Mouse (Mus musculus) cerebellum, postnatal 25 days (tissue): Measurements from ENCODE around the gene Sbf2.
A peak's percentile ranks its signal among the peaks of the same experiment; 100 is the strongest.
"Not testable (repeated sequence)": the region's sequence is repeated elsewhere in the genome, so short reads cannot be mapped to it uniquely, and the experiment has no call there.

Experiments used
- DNase-seq, 2 experiments: peaks; one replicate each; pipeline ENCODE4 v3.0.0; 2021; ENCODE audit warnings: mixed read lengths in 2 of 2

The Sbf2 gene

DNA sequence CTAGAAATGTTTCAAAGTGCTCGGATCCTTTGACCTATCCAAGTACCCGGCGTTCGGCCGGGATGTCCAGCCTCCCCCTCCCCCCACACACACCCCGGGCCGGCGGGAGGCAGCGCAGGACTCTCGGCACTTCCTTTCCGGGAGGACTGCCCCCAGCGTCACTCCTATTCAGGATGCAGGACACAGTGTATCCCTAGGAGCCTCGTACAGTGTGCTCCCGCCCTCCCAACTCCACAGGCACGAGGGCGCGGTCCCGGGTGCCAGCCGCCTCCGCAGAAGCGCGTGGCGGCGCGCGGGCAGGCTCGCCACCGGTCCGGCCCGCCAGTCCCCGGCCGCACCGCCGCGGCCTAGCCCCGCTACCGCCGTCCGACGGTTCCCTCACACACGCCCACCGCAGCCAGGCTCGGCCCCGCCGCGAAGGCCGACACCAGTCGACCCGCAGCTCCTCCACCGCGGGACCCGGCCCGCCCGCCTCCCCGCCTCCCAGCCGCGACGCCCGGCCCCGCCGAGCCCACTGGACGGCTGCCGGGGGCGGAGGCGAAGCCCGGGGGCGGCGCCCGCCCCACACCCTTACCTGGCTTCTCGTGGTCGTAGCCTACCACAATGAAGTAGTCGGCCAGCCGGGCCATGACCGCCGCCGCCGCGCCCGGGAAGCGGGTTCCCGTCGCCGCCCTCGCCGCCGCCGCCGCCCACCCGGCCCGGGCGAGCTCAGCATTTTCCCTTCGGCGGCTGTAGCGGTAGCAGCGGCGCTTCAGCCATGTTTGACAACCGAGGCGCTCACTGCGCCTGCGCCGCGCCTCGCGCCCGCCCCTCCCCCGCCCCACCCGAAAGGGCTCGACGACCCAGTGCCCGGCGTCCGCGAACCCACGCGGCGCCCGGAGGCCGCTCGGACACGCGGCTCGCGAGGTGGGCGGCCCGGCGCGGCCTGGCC, at the start of gene Sbf2:
Sbf2 (minus strand) TSS at position 790 of the 931 bp plus-strand sequence.
- DNase-seq: peak; percentile 86 to 87

DNA sequence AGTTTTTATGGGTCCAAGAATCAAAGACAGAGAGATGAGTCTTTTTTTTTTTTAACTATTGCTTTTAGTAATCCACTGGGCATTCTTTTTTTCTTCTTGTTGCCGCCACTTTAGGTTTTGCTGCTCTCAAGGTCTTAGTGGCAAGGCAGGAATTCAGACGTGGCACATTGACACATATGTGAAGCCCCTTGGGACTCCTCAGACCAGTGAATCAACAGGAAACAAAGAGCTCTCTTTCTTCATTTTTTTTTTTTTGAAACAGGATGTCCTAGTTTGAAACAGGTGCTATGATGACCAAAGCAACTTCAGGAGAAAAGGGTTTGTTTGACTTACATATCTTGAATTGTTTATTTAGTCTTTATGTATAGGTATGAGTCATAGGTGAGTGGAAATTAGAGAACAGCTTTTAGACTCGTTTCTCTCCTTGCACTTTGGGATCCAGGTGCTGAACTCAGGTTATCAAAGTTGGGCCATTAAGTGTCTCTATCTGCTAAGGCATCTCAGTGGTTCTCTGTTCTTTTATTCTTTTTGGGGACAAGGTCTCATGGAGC, 43.7 kb upstream of the Sbf2 start:
- DNase-seq: no peak

DNA sequence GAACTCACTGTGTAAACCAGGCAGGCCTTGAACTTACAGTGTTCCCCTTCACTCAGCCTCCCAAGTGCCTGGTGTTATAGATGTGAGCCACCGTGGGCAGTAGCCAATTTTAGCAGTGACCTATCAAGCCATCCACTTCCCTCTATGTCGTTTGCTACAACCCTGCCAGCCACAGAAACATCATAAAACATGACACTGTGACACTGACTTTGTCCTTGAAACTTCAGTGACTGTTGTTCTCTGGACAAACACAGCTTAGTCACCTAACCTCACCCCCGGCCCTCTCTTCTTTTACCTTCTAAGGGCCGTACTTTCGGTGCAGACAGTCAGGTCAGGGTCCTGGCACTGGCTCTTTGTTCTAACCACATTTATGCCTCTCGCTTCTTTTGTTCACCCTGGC, 41.2 kb upstream of the Sbf2 start:
- DNase-seq: no peak

DNA sequence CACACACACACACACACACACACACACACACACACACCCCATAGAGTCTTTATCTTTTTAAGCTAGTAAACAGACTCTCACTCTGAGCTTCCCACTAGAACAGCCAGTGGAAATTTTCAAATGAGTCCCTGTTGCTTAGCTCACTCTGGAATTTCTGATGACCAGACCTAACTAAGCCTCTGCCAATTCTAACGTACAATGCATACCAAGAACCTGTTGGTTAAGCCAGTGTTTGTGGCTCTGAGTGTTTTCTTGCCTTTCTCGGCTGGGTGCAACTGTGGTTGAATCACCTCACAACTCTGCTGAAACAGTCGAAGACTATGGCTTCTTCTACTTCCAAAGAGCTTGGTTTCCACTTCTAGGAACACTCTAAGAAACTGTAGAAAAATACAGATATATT, 40.5 kb upstream of the Sbf2 start:
- no peak for DNase-seq

DNA sequence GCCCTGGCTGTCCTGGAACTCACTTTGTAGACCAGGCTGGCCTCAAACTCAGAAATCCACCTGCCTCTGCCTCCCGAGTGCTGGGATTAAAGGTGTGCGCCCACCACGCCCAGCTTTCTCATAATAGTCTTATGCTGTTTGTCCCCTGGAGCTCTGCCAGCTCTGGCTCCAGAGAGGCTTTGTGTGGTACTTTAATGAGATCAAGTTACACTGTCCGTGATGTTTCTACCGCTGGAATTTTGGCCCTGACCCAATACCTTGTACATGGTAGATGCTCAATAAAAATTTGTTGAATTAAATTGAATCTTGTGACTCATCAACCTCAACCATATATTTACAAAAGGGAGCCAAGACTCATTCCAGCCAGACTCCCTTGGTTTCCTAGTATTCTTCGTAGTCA, 36.4 kb upstream of the Sbf2 start:
- peak in 1 of 2 experiments; percentile 10 for DNase-seq

DNA sequence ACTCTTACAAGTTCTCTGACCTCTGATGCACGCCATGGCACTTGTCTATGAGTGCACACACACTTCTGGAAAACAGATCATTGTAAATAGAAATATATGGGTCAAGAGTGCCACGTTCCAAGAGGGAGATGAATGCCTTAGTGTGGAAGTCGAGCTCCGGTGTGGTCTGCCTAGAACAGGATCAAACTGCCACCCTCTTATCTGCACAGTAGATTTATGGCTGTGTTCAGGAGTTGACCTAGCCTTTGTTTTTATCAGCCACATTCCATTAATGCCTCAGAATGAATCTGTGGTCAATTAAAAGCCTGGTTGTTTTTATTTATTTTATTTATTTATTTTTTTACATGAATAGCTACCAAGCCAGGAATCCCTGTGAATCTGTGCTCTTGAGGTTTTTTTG, 35.8 kb upstream of the Sbf2 start:
- DNase-seq: no peak

DNA sequence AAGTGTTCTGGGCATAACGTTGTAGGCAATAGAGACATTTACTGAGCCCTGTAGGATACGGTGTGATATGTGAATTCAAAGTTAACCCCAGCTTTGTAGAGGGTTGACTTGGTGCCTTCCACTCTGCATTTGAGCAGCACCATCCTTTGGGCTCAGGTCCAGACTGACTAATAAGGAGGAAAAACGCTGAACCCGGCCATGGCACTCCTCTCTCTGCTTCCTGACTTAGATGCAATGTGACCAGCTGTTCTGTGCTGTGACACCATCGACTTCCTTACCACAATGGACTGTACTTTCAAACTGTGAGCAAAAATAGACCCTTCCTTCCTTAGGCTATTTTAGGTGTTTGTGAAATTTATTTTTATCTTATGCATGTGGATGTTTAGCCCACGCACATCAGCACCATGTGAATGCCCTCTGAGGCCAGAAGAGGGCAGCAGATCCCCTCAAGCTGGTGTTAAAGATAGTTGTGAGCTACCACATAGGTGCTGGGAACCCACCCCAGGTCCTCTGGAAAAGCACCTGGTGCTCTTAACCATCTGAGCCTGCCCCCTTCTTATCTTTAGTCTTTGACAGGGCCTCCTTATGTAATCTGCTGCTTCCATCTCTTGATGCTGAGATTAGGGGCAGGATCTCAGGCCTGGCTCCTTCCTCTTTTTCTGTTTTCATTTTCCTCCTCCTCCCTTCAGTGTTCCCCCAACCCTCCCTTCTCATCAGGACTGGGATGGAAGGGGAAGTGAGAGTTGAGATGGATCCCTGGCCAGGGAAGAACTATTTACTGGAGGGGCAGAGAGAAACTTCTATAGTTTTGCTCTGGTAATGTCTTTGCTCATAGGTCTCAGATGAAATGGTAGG, 34.6 kb upstream of the Sbf2 start:
- no peak for DNase-seq

DNA sequence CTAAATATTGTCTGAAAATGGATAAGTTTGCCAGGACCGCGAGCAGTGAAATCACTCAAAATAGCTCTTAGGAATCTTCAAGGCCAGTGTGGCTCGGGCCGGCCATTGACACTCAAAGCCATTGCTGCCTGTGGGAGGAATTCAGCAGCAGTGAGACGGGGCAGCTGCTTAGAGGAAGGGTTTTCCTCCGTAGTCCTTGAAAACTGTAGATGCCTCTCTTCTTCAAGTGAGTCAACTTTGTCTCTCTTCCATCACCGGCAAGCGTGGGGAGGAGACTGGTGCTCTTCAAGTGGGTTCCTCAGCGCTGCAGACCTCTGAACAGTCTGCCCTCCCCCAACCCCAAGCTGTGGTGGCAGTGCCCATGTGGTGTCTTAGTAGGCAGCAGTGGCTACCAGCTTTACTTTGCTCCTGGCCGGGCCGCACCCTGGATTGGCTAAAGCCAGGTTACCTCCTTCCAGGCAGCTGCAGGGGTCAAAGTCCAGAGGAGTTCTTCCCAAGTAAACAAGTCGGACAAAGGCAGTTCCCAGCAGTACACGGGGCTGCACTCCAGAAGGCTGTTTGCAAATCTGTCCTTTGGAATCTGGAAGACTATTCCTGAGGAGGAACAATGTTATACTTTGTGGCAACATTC, 33.8 kb upstream of the Sbf2 start:
- DNase-seq: no peak

DNA sequence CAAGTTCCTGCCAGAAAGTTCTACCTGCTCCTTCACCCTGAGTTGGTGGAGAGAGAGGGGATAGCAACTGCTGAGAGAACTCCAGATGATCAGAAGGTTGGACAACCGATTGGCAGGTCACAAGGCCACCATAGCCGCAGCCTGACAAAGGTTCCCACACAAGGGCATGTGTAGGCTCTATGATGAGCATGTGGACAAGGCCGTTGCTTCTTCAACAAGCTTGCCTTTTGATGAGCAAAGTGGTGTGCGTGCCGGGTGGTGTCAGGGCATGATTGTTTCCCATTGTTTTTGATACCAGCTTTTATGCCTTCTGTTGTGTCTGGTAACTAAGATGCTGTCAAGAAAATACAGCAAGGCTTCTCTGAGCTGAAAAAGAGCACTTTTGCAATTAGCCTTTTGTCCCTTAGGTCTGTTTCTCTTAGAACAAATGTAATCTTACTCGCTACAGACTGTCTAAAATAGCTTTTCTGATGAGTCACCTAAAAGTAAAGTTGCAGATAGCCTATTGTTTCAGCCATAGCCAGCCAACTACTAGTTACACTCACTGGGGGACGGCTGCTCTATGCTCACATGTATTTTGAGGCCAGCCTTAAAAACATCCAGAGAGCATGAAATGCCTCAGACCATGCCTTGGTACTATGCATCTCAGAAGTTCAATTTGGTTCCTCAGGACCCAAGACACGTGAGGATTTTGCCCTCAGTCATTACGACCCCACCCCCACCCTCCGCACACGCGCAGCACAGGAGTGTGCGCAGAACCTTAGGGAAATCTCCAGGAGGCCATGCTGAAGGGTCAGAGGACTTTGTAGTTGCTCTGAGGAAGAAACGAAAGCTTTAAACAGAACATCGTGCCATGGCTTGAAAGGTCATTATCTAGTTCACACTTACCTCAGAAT, 33.1 kb upstream of the Sbf2 start:
- no peak for DNase-seq

DNA sequence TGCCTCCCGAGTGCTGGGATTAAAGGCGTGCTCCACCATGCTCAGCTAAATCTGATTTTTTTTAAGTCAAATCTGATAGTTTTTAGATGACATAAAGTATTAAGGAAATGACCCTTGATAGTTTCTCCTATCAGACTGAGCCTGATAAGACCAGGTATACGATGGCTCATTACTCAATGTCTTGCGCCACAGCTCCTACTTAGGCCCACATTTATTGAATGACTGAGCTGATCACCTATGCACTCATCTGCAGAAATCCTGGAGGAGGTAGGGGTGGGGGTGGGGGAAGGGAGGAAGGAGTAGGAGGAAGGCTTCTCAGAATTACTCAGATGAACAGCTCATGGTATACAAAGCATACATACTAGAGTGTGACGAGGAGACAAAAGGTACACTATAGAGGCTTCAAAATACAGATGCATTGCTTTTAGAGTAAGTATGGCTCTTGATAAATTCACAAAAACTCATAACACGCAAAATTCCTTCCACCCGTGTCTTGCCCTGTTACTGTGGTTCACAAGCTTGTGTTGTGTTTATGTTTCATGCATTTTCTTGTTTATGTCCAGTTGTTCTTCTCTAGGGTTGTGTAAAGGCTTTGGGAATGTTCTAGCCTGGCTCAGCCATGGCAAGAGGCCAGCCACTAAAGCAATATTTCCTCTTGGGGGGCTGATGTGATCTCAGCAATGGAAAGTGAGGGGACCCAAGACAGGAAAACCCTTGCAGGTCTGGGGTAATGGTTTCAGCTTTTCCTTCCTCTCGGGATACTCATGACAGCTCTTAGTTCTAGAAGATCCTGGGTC, 32.1 kb upstream of the Sbf2 start:
- no peak for DNase-seq

DNA sequence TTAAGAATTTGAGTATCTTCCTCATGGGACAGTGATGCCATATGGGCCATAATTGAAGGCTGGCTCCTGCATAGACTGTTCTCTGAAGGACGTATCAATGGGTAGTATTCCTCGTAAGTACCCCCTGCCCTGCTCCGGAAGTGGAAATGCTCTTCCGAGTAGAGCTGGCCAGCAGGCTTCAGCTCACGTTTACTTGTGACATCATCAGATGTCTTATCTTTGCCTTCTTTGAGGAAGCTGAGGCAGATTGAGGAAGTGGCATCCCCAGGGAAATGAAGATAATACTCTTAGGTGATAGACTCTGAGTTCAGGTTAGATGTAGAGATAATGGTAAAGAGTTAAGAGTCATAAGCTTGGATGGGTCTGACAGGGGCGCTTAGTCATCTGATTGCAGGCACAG, 31.1 kb upstream of the Sbf2 start:
- DNase-seq: no peak

DNA sequence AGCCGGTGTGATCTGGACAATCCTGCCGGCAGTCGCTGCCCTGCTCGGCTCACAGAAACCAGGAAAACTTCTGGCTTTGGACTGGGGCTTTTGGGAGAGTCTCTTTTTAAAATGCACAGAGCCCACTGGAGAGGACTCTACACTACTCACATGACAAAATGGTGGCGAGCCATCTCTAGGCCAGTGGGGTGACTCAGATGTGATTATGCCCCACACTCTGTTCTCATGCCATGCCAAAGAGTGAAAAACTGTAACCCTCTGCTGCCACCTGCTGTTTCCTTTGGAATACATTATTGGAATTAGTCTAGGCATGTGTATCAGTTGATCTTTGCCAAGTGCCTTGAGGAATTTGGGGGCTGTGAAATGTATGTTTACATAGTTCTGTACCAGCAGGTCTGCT, 30.6 kb upstream of the Sbf2 start:
- DNase-seq: peak; percentile 51 to 76

DNA sequence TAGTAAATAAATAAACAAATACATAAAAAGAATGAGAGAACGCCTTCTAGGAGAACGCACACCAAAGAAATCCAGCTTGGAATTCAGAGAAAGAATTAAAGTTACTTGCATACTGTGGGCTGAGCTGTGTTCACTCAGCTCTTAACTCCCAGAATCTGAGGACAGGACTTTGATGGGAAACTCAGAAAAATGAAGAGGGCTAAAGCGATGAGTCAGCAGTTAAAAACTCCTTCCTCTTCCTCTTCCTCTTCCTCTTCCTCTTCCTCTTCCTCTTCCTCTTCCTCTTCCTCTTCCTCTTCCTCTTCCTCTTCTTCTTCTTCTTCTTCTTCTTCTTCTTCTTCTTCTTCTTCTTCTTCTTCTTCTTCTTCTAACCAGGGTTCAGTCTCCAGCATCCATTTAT, 25.2 kb upstream of the Sbf2 start:
- not testable (repeated sequence) for DNase-seq

DNA sequence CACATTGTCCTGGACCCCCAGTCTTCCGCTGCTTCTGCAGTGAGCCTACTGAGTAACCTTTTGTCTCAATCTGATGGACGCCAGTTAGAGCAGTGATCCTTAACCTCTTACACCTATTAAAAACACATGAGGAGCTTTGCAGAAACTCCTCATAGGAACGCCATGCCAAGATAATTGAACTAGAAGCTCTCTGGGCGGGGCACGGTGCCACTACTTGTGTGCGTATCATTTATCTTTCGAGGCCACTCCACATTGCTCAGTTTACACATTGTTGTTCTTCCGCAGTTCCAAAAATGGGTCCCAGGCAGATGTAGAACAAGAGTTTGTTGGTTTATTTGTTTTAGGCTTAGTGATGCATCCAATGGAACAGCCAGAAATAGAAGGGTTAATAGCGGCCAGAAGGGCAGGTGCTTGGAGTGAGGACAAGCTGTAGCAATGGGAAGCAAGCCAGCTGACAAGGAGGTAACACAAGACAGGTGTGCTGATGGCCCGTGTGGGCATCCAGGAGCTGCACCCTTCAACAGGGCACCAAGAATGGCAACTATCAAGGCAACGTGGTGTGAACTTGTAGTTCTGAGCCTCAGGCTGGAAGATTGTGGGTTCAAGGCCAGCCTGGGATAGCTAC, 24.7 kb upstream of the Sbf2 start:
- peak in 1 of 2 experiments; percentile 25 for DNase-seq

DNA sequence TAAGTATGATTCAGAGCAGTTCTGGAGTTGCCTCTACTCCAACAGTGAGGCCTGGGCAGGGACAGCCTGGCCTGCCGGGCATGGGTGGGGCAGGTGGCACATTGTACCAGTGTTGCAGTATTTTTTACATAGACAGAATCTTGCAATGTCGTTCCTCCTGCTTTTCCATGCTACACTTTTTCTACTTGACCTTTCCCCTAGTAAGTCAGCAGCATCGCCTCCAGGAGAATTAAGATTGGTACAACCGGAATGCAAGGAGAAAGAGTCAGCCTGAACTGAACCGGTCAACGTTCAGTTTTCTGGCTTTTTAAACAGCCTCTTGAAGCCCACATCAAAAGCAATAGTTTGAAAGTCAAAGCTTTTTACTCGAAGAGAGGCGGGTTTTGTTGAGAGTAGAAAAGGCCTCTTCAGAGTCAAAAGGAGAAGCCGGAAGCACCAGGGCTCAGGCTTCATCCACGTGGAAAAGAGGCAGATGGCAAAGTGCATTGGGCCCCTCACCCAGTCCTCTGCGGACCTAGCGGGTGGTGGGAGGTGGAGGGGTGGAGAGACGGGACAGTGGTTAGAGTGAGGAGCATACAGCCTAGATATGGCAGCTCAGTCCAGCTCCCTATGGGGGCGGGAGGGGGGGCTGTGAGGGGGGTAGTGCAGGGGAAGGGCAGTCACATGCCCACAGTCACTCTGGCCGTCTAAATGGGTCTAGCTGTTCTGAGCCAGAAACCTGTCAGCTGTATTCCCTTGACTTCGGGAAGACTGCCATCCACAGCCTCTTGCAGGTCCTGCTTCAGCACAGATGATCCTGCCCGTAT, 23.8 kb upstream of the Sbf2 start:
- peak in 1 of 2 experiments; percentile 41 for DNase-seq

DNA sequence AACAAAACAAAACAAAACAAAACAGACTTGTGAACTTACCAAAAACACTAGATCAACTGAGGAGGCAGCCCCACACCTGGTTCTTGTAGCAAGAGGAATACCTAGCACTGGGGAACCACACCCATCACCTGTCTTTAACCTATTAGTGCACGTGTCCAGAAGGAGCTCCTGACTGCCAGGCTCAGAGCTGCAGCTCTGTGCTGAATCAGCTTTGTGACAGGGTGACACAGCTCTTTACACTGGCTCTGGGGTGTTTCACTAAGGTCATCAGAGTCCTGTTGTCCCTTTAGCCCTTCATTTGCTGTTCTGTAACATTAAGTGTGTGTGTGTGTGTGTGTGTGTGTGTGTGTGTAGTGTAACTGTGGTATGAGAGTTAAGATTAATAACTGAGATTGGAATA, 21.8 kb upstream of the Sbf2 start:
- no peak for DNase-seq

DNA sequence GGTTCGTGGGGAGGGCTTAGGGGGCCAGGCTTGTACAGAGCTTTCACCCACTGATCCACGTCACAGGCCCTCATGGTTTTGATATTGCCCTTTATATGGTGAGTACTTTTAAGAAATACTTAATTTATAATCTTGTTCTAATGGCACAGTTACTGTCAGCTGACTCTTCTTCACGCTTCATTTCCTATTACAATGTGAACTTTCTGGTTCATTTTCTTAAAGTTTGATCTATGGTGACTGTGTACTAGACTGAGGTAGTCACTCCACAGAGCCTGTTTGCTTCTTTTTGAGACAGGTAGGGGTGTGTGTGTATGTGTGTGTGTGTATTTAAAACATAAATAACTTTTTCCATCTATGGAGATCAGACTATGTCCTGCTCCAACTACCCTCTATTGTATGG, 21.2 kb upstream of the Sbf2 start:
- DNase-seq: no peak

DNA sequence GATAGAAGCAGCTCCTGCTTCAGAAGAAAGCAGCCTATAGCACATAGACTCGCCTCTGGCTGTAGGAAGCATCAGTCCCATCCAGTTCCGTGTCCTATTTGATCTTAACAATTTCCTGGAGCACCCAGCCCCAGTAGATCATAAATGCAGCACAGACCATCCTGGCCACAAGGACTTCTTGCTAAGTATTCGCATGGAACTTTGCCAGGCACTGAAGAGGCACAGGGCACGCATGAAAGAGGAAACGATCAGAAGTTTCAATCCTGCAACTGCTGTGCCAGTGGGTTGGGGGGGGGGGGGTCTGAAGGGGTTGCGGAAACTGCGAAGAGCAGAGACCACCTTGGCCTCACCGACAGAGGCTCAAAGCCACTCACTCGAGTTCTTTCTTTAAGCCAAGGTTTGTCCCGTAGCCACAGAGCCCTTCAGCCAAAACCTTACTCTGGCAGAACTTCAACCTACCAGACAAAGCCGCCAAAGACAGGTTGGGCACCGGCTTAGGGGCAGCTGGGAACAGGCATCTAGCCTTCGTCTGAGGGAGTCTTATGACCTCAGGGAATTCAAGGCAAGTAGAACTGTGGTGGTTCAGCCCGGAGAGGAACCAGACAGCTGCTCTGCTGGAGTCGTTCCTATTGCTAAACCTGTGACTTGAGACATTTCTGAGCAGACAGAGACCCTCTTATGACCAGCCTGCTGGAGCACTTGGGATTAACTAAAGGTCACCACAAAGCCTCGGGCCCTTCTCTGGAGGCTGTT, 16.6 kb upstream of the Sbf2 start:
- peak in 1 of 2 experiments; percentile 21 for DNase-seq
